Comparison of ENCODE assay signal across 30 mouse cellular contexts in genomic region chr12:32508671-32509070, GRCm38 (mm10).
"Had no signal": no experiment of that assay in that cellular context is flagged by ENCODE, and none has a peak within 500 bp of the region (broad histone marks: within the 10 kb centered on the region; RNA-seq: fewer than 3 reads in every experiment).

No protein-coding gene starts in this region.

- H3K4me3 ChIP-seq: left cerebral cortex, adult 2 months; limb, embryonic 12.5 days; liver, embryonic 12.5 days; liver, embryonic 13.5 days; liver, embryonic 15.5 days; lung, embryonic 15.5 days; megakaryocyte, embryonic 14.5 days; midbrain, embryonic 10.5 days; midbrain, embryonic 12.5 days; midbrain, embryonic 13.5 days; midbrain, embryonic 15.5 days; myocyte; neural tube, embryonic 12.5 days had no signal

- H3K36me3 ChIP-seq: limb, embryonic 12.5 days; liver, embryonic 12.5 days; liver, embryonic 13.5 days; liver, embryonic 15.5 days; lung, embryonic 15.5 days; midbrain, embryonic 10.5 days; midbrain, embryonic 12.5 days; midbrain, embryonic 13.5 days; midbrain, embryonic 15.5 days; neural tube, embryonic 12.5 days had no signal

- H3K4me1 ChIP-seq: limb, embryonic 12.5 days; liver, embryonic 12.5 days; liver, embryonic 13.5 days; liver, embryonic 15.5 days; lung, embryonic 15.5 days; megakaryocyte, embryonic 14.5 days; midbrain, embryonic 10.5 days; midbrain, embryonic 12.5 days; midbrain, embryonic 13.5 days; midbrain, embryonic 15.5 days; neural tube, embryonic 12.5 days had no signal

- DNase-seq: left cerebral cortex, postnatal 4 days; liver; liver, embryonic 13.5 days; liver, postnatal 0 days; lung, adult 18-20 months; lung, adult 2 months; lung, embryonic 14.5 days; lung, postnatal 10 days; lung, postnatal 14 days; lung, postnatal 36 days; lung, postnatal 4 days; midbrain, embryonic 14.5 days had no signal

- H3K4me2 ChIP-seq: limb, embryonic 12.5 days; liver, embryonic 11.5 days; liver, embryonic 12.5 days; liver, embryonic 13.5 days; liver, embryonic 15.5 days; lung, embryonic 14.5 days; lung, embryonic 15.5 days; midbrain, embryonic 11.5 days; midbrain, embryonic 12.5 days; midbrain, embryonic 13.5 days; midbrain, embryonic 15.5 days; neural tube, embryonic 12.5 days had no signal

- H3K9ac ChIP-seq: limb, embryonic 12.5 days; liver, embryonic 12.5 days; liver, embryonic 13.5 days; liver, embryonic 14.5 days; liver, embryonic 15.5 days; liver, postnatal 0 days; lung, embryonic 14.5 days; lung, embryonic 15.5 days; midbrain, embryonic 12.5 days; midbrain, embryonic 13.5 days; midbrain, embryonic 15.5 days; neural tube, embryonic 12.5 days had no signal

- H3K27ac ChIP-seq: left cerebral cortex, adult 2 months; limb, embryonic 12.5 days; liver, embryonic 12.5 days; liver, embryonic 13.5 days; liver, embryonic 14.5 days; liver, embryonic 15.5 days; lung, embryonic 15.5 days; macrophage; midbrain, embryonic 10.5 days; midbrain, embryonic 12.5 days; midbrain, embryonic 13.5 days; midbrain, embryonic 15.5 days; neural tube, embryonic 12.5 days had no signal

- H3K9me3 ChIP-seq: limb, embryonic 12.5 days; liver, embryonic 12.5 days; liver, embryonic 13.5 days; liver, embryonic 15.5 days; lung, embryonic 15.5 days; megakaryocyte, embryonic 14.5 days; midbrain, embryonic 10.5 days; midbrain, embryonic 12.5 days; midbrain, embryonic 13.5 days; midbrain, embryonic 15.5 days; neural tube, embryonic 12.5 days had no signal

- H3K27me3 ChIP-seq: limb, embryonic 12.5 days; liver, embryonic 12.5 days; liver, embryonic 13.5 days; liver, embryonic 15.5 days; lung, embryonic 15.5 days; midbrain, embryonic 12.5 days; midbrain, embryonic 13.5 days; midbrain, embryonic 15.5 days; neural tube, embryonic 12.5 days had no signal

- ATAC-seq: liver, embryonic 12.5 days; liver, postnatal 0 days; lung, postnatal 0 days; midbrain, embryonic 13.5 days; midbrain, embryonic 15.5 days; midbrain, embryonic 16.5 days had no signal
